Mouse (Mus musculus): Measurements from ENCODE around the gene Pptc7.

Pptc7 gene

GRCm38 (mm10) chr5:122330269-122330668, 46.1 kb downstream of the Pptc7 start:
- no peak for DNase-seq (ENCODE audit: low spot score in 2 of 2)

- no peak for DNase-seq (ENCODE audit: low spot score in 2 of 2)
These were observed 50.5 kb downstream of the Pptc7 start for GRCm38 (mm10) chr5:122334682-122335081.

- no peak for DNase-seq (ENCODE audit: low spot score in 2 of 2)
These were observed 52.6 kb downstream of the Pptc7 start for GRCm38 (mm10) chr5:122336554-122337294.

- DNase-seq (ENCODE audit: low spot score in 2 of 2), result no peak
These were observed 58.7 kb downstream of the Pptc7 start for GRCm38 (mm10) chr5:122342874-122343273.

GRCm38 (mm10) chr5:122343768-122344167, 59.6 kb downstream of the Pptc7 start:
- no peak for DNase-seq (ENCODE audit: low spot score in 2 of 2)

- peak in 1 of 2 experiments; percentile 50 for DNase-seq (ENCODE audit: low spot score in 2 of 2)
These were observed 60.1 kb downstream of the Pptc7 start for GRCm38 (mm10) chr5:122344260-122344659.

GRCm38 (mm10) chr5:122345777-122346176, 61.6 kb downstream of the Pptc7 start:
- no peak for DNase-seq (ENCODE audit: low spot score in 2 of 2)

- DNase-seq (ENCODE audit: low spot score in 2 of 2), result peak; percentile 90 to 98
These were observed 69.8 kb downstream of the Pptc7 start, which contains the start of the genes Rad9b and Vps29 for GRCm38 (mm10) chr5:122353807-122354491. Gene Rad9b, minus strand, starts transcription at chr5:122354233. Gene Vps29, plus strand, starts transcription at chr5:122354369.

- no peak for DNase-seq (ENCODE audit: low spot score in 2 of 2)
These were observed 70.4 kb downstream of the Pptc7 start for GRCm38 (mm10) chr5:122354492-122355067.

- DNase-seq (ENCODE audit: low spot score in 2 of 2), result no peak
These were observed 87.5 kb downstream of the Pptc7 start, which contains the start of gene Gpn3 for GRCm38 (mm10) chr5:122371591-122372191. Gene Gpn3, plus strand, starts transcription at chr5:122371876.

- peak; percentile 96 to 100 for DNase-seq (ENCODE audit: low spot score in 2 of 2)
These were observed 88.1 kb downstream of the Pptc7 start, which contains the start of gene Fam216a for GRCm38 (mm10) chr5:122372192-122372769. Gene Fam216a, minus strand, starts transcription at chr5:122372364.

- no peak for DNase-seq (ENCODE audit: low spot score in 2 of 2)
These were observed 88.7 kb downstream of the Pptc7 start for GRCm38 (mm10) chr5:122372878-122373277.

Measured in left cerebral cortex, adult 9 months (tissue).